Mouse (Mus musculus) heart, postnatal 25 days (tissue): ENCODE data around the gene Scnn1a. TPM values are rescaled to one million over a fixed set of nuclear protein-coding genes. Genes with fewer than 3 reads are reported as not detected.

ENCODE experiments used
- DNase-seq: peaks from one replicate; pipeline ENCODE4 v3.0.0; 2022; ENCODE audit warnings: low spot score
- intact Hi-C: fragments of 180-260 bp; cut with DNase I; formaldehyde crosslinking; loops from one replicate; pipeline ENCODE4 v1.15.1; 2025
- total RNA-seq, 2 experiments: library from RNA; stranded (reverse); gene quantifications; 2 replicates each; pipeline ENCODE4 v1.2.3; 2021

Scnn1a gene
- total RNA-seq, 2 experiments from 2014 or later, result 0.70 TPM

DNA sequence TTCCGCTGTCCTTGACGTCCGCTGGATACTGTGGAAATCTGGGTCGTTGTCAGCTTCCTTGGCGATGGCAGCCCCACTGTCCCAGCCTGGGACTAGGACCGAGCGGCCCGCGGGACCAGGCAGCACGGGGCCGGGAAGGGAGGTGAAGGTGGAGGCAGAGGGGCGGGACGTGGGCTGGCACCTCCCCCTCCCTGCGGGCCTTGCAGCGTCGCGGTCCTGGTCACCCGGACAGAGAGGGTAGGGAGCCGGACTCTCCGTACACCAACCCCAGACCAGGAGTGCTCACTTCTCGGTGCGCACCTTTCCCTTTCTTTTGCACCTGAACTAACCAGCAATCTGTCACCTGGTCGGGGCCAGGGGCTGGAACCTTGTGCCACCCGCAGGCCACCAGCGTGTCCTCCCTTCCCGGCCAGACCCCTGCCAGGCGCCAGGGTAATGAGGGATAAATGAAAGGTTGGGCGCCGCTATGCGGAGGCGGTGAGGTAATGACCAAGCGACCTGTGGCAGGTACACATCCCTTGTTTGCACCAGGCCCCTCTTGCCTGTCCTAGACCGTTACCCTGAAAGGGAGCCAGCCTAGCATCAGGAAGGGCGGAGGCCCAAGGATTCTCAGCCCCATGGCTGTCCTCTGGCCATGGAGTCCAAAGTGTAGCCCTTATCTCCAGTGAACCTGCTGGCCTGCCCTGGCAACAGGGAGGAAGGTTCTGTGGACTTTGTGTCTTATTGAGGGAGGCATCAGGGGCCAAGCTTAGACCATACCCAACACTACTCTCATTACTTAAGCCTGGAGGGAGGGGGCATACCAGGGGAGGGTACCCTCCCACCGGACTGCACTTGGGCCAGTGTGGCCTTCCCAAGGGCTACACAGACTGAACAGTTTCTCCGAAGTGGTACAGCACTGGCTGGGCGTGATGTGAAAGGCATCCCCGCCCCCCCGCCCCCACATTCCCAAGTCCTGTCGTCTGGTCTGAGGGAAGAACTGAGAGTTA, 60.2 kb downstream of the Scnn1a start, which contains the start of gene Plekhg6:
Gene Plekhg6, minus strand, starts transcription at position 422 of the 989 bp plus-strand sequence.
- no peak for DNase-seq
- intact Hi-C loops, result no loop called here

DNA sequence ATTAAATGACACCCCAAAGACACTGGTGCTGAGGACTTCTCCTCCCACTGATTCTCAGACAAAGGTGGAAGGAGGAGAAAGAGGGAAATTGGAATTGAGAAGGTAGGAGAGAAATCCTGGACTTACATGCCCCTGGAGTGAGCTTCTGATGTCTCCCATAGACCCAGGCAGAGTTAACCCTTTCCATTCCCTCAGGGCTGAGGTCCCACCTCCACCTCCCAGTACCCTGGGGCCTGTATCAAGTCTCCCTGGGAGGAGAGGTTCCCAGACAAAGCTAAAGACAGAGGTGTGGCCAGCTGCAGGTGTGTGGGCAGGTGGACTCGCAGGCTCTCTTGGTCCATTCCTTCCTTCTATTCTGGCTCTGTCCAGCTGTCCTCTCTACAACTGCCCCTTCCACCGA, 61.6 kb downstream of the Scnn1a start:
- no peak for DNase-seq
- intact Hi-C loops, result no loop called here

DNA sequence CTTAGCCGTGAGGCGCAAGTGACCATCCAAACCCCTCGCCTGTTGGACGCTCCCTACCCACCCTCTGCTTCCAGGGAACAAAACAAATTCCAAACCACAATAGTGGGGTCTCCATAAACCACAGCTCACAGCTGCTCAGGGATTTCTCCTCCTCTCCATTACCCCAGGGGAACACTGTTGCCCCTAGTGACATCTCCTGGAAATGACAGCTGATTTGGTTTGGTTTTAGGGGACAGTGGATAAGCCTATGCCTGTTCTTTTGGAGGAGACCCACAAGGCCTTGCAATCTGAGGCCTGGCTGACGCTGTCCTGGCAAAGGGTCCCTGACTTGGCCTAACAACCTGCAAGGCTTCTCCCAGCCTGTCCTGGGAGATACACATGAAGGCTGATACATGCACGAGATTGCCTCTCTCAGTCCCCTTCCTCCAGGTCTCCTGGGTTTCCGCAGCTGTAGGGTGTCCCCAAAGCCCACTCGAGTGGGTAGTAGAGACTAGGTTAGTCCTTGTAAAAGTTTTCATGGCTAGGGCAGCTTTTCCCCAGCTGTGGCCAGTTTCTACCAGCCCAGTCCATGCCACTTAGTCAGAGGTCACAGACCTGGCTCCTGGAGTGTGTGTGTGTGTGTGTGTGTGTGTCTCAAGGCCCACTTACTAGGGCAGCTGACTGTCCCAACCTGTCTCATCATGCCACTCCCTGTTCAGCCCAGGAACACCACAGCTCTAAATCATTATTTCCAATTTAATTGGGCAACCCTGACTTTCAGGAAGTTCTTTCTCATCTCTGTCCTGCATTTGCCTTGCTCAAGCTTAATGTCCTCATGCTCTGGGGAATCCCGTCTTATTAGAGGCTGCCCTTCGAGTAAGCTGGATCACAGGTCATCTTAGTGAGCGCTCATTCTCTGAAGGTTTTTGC, 64.9 kb downstream of the Scnn1a start:
- DNase-seq, result no peak
- intact Hi-C loops, result no loop called here

DNA sequence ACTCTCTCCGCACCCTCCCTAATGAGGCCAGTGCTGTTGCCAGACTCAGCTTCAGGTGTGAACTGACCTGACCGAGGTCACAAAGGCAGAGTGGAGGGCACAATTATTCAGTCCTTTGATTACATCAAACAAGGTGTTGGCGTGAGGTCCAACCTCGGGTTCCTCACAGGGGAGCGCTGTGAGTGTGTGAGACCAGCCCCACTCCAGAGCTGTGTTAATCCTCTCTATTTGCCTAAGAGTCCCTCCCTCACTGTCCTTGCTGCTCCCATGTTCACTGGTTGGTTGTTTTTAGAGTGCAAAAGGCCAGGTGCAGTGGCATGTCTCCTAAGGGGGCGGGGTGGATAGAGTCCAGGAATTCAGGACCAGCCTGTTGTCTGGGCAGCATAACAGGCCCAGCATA, 65.6 kb downstream of the Scnn1a start:
- DNase-seq, result no peak
- intact Hi-C loops, result no loop called here

DNA sequence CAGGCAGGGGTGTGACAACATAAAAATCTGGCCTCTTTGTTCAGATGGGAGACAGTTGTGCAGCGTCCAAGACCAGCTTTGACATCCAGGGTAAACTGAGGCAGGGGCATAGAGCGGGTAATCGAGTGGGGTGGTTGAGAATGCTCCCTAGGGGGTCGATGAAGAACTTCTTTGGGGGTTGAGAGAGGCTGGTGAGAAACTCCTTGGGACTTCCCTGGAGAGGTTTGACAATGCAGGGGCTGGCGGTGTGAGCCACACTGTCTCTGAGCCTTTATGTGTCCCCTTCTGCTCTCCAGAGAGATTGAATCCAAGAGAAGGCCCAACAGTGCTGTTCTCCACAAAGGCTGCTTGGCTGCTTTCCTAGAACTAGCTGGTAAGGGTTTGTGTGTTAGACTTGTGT, 69.4 kb downstream of the Scnn1a start:
- DNase-seq, result no peak
- intact Hi-C loops, result no loop called here

Other genes with a start within 250 kb of the Scnn1a start
- 100 to 1,000 TPM; 111 to 116 TPM for gene Chd4, start 224.7 kb upstream of the Scnn1a start, total RNA-seq
- gene Nop2, start 188.8 kb upstream of the Scnn1a start, total RNA-seq, result 10 to 100 TPM; 19.4 to 20.0 TPM
- 10 to 100 TPM in 1 of 2 experiments, 1 to 10 TPM in 1; 7.1 to 12.0 TPM for gene Iffo1, start 175.4 kb upstream of the Scnn1a start, total RNA-seq
- gene Gapdh, start 154.2 kb upstream of the Scnn1a start, total RNA-seq, result 1,000 to 10,000 TPM; 4,843 to 4,911 TPM
- 10 to 100 TPM; 21.9 to 26.8 TPM for gene Ncapd2, start 129.0 kb upstream of the Scnn1a start, total RNA-seq
- gene Mrpl51, start 128.9 kb upstream of the Scnn1a start, total RNA-seq, result 100 to 1,000 TPM; 308 to 324 TPM
- 1 to 10 TPM; 6.2 to 6.3 TPM for gene Vamp1, start 105.1 kb upstream of the Scnn1a start, total RNA-seq
- 1 to 10 TPM; 4.1 to 5.0 TPM for gene Tapbpl, start 88.8 kb upstream of the Scnn1a start, total RNA-seq
- gene Cd27, start 83.6 kb upstream of the Scnn1a start, total RNA-seq, result under 1 TPM; 0.16 to 0.36 TPM
- not detected for gene Tuba3a, start 34.6 kb upstream of the Scnn1a start, total RNA-seq
- 10 to 100 TPM; 27.4 to 31.8 TPM for gene Ltbr, start 6.8 kb upstream of the Scnn1a start, total RNA-seq
- gene Tnfrsf1a, start 28.7 kb downstream of the Scnn1a start, total RNA-seq, result 10 to 100 TPM; 53.2 to 60.8 TPM
- not detected for gene Plekhg6, start 60.1 kb downstream of the Scnn1a start, total RNA-seq
- 10 to 100 TPM; 57.5 to 63.4 TPM for gene Cd9, start 174.1 kb downstream of the Scnn1a start, total RNA-seq
- gene Vwf, start 226.1 kb downstream of the Scnn1a start, total RNA-seq, result 100 to 1,000 TPM; 104 to 114 TPM